Comparison of ENCODE assay signal across 23 mouse cellular contexts in genomic region chr11:59940645-59941044, GRCm38 (mm10). TPM values are rescaled to one million over a fixed set of nuclear protein-coding genes. Genes with fewer than 3 reads are reported as not detected.
DNase-seq lines count a peak whose midpoint lies in the region; ATAC-seq and TF ChIP-seq lines count a peak whose summit lies in the region.
"Had no signal": no experiment of that assay in that cellular context is flagged by ENCODE, and none has a peak within 500 bp of the region (broad histone marks: within the 10 kb centered on the region; RNA-seq: fewer than 3 reads in every experiment).

No protein-coding gene starts in this region.

- TF ChIP-seq POLR2A in heart, adult 2 months (IDR thresholded peaks at IDR 0.05; ENCODE audit: insufficient read depth, low read depth, low read length), result no peak
- peak; percentile 33; the same call in 1 of the 2 replicates for TF ChIP-seq POLR2A in testis, adult 2 months (IDR thresholded peaks at IDR 0.05; ENCODE audit: control insufficient read depth, low read depth, low read length)
- no peak for TF ChIP-seq POLR2A in small intestine, adult 2 months (IDR thresholded peaks at IDR 0.05; ENCODE audit: low read depth, low read length)

- no peaks in the 10 kb centered on the region for H3K9me3 ChIP-seq in liver, embryonic 14.5 days (ENCODE audit: control insufficient read depth, low read length)
- H3K9me3 ChIP-seq: embryonic facial prominence, embryonic 15.5 days; forebrain, embryonic 10.5 days; G1E; heart, embryonic 13.5 days had no signal

- no peak overlapping the region for H3K4me3 ChIP-seq in heart, adult 2 months
- H3K4me3 ChIP-seq in testis, adult 2 months (ENCODE audit: control insufficient read depth, low read depth, low read length), result no peak overlapping the region
- H3K4me3 ChIP-seq in liver, embryonic 14.5 days (ENCODE audit: insufficient read depth in 1 of 2, low read depth in 2 of 2, low read length in 2 of 2), result no peak overlapping the region
- no peak overlapping the region for H3K4me3 ChIP-seq in small intestine, adult 2 months (ENCODE audit: low read depth, low read length)
- H3K4me3 ChIP-seq: embryonic facial prominence, embryonic 15.5 days; erythroblast, embryonic 14.5 days; forebrain, embryonic 10.5 days; heart, embryonic 13.5 days had no signal

- H3K4me2 ChIP-seq in liver, embryonic 14.5 days (ENCODE audit: low read depth), result no peak overlapping the region
- H3K4me2 ChIP-seq: embryonic facial prominence, embryonic 15.5 days; heart, embryonic 13.5 days had no signal

- H3K36me3 ChIP-seq in heart, adult 2 months (ENCODE audit: control insufficient read depth, insufficient read depth, low read length), result no peaks in the 10 kb centered on the region
- H3K36me3 ChIP-seq in testis, adult 2 months (ENCODE audit: control insufficient read depth, insufficient read depth, low read length), result no peaks in the 10 kb centered on the region
- H3K36me3 ChIP-seq in liver, embryonic 14.5 days (replicated peaks; ENCODE audit: control insufficient read depth, insufficient read depth, low read depth), result no peaks in the 10 kb centered on the region
- no peaks in the 10 kb centered on the region for H3K36me3 ChIP-seq in small intestine, adult 2 months (ENCODE audit: control insufficient read depth, insufficient read depth, low read length)
- H3K36me3 ChIP-seq: embryonic facial prominence, embryonic 15.5 days; forebrain, embryonic 10.5 days; G1E; heart, embryonic 13.5 days had no signal

- H3K79me2 ChIP-seq in heart, adult 2 months (replicated peaks; ENCODE audit: control insufficient read depth, insufficient read depth, low read length), result no peaks in the 10 kb centered on the region

- intact Hi-C loops in heart, adult 2 months (cut with DNase I), result no loop called here

- TF ChIP-seq CTCF in heart, adult 2 months (IDR thresholded peaks at IDR 0.05), result no peak
- TF ChIP-seq CTCF in testis, adult 2 months (IDR thresholded peaks at IDR 0.05; ENCODE audit: control insufficient read depth, insufficient read depth, insufficient replicate concordance, low read depth, low read length), result no peak
- TF ChIP-seq CTCF in liver, embryonic 14.5 days (IDR thresholded peaks at IDR 0.05; ENCODE audit: low read depth), result no peak
- TF ChIP-seq CTCF in small intestine, adult 2 months (IDR thresholded peaks at IDR 0.05; ENCODE audit: extremely low read depth, insufficient read length, insufficient replicate concordance, low read depth, low read length), result no peak

- no peak for DNase-seq in heart, adult 2 months
- no peak for DNase-seq in heart, adult 9 months (ENCODE audit: low spot score in 2 of 2)
- no peak for DNase-seq in testis, postnatal 10 days (ENCODE audit: low spot score)
- DNase-seq in liver, embryonic 14.5 days (ENCODE audit: low read depth in 3 of 3, low spot score in 3 of 3), result no peak
- no peak for DNase-seq in right cerebral cortex, adult 2 months (ENCODE audit: low spot score in 2 of 2)
- DNase-seq in frontal cortex, adult 2 months (ENCODE audit: extremely low spot score in 1 of 2, low spot score in 1 of 2), result no peak
- DNase-seq: B cell, adult 2 months; cerebellum, adult 18-20 months; cerebellum, adult 9-11 months; cerebellum, postnatal 36 days; embryo, embryonic 11 days; gastrocnemius, postnatal 10 days; heart, postnatal 36 days had no signal

- 0 out of 2 replicates have a peak, but pooled peaks have one; percentile 37 for TF ChIP-seq EP300 in heart, adult 2 months (IDR thresholded peaks at IDR 0.05; ENCODE audit: insufficient read depth, low read depth, low read length)
- peak; percentile 31; the same call in 1 of the 2 replicates for TF ChIP-seq EP300 in liver, embryonic 14.5 days (IDR thresholded peaks at IDR 0.05; ENCODE audit: low read depth)

- peaks cover 4% of the 10 kb centered on the region for H3K4me1 ChIP-seq in heart, adult 2 months (ENCODE audit: control insufficient read depth, insufficient read depth, low read length)
- peaks cover 10% of the 10 kb centered on the region for H3K4me1 ChIP-seq in testis, adult 2 months (ENCODE audit: control insufficient read depth, insufficient read depth, low read length)
- H3K4me1 ChIP-seq in liver, embryonic 14.5 days (replicated peaks; ENCODE audit: control insufficient read depth in 2 of 2, insufficient read depth in 2 of 2, low read length in 1 of 2), result peaks cover 16 to 23% of the 10 kb centered on the region in 2 experiments
- peaks cover 33% of the 10 kb centered on the region for H3K4me1 ChIP-seq in small intestine, adult 2 months (ENCODE audit: control insufficient read depth, insufficient read depth, insufficient read length, low read length)
- H3K4me1 ChIP-seq: embryonic facial prominence, embryonic 15.5 days; forebrain, embryonic 10.5 days had no signal

- no peaks in the 10 kb centered on the region for H3K27me3 ChIP-seq in heart, adult 2 months (ENCODE audit: control insufficient read depth, insufficient read depth, low read length)
- H3K27me3 ChIP-seq in testis, adult 2 months (ENCODE audit: control insufficient read depth, insufficient read depth, low read length), result no peaks in the 10 kb centered on the region
- no peaks in the 10 kb centered on the region for H3K27me3 ChIP-seq in liver, embryonic 14.5 days (ENCODE audit: control insufficient read depth, insufficient read depth, low read length)
- H3K27me3 ChIP-seq in small intestine, adult 2 months (ENCODE audit: control insufficient read depth, insufficient read depth, low read length), result no peaks in the 10 kb centered on the region
- H3K27me3 ChIP-seq: embryonic facial prominence, embryonic 15.5 days; heart, embryonic 13.5 days had no signal

- peak; percentile 40; the same call in 1 of the 2 replicates for ATAC-seq in liver, embryonic 14.5 days (ENCODE audit: insufficient read depth)
- ATAC-seq: CD4-positive, CD25-positive, alpha-beta regulatory T cell, adult 4 months; forebrain, embryonic 14.5 days; hindbrain, embryonic 16.5 days had no signal

- 40% methylated on average over 3 of the region's 3 CpGs for WGBS in heart, adult 2 months
- 25% methylated on average over 3 of the region's 3 CpGs for WGBS in liver, embryonic 14.5 days (ENCODE audit: insufficient replicate concordance)
- WGBS in small intestine, adult 2 months, result 56% methylated on average over 3 of the region's 3 CpGs

- H3K27ac ChIP-seq in heart, adult 2 months, result no peak overlapping the region
- H3K27ac ChIP-seq in testis, adult 2 months (ENCODE audit: control insufficient read depth, insufficient read depth, low read depth, low read length), result peak overlapping the region; percentile 74
- H3K27ac ChIP-seq in liver, embryonic 14.5 days, result no peak overlapping the region
- peak overlapping the region; percentile 90 for H3K27ac ChIP-seq in small intestine, adult 2 months (ENCODE audit: insufficient read depth, low read depth, low read length)
- H3K27ac ChIP-seq: embryonic facial prominence, embryonic 15.5 days; forebrain, embryonic 10.5 days; heart, embryonic 13.5 days had no signal

- H3K9ac ChIP-seq in heart, adult 2 months (ENCODE audit: low read depth, low read length), result no peak overlapping the region
- H3K9ac ChIP-seq in liver, embryonic 14.5 days (replicated peaks), result no peak overlapping the region
- H3K9ac ChIP-seq: embryonic facial prominence, embryonic 15.5 days; heart, embryonic 13.5 days had no signal

RNA-seq across cellular contexts. Expression of gene Med9, which starts 7.4 kb away (rescaled TPM):
- 10 to 100 TPM; 24.0 to 25.5 TPM for total RNA-seq in heart, adult 2 months (2021)
- polyA plus RNA-seq in heart, adult 2 months (2012; rRNA removed), result 24.0 and 28.1 TPM in 2 replicates
- polyA plus RNA-seq in testis, adult 2 months (2012; rRNA removed), result 74.5 and 78.5 TPM in 2 replicates
- polyA plus RNA-seq in liver, embryonic 14.5 days (2012; rRNA removed), result 9.4 and 11.2 TPM in 2 replicates
- 15.9 and 18.0 TPM in 2 replicates for polyA plus RNA-seq in liver, embryonic 14.5 days (2014; fragmentation: Nextera tagmentation; extraction: Ambion mirVana)
- polyA plus RNA-seq in small intestine, adult 2 months (2012; rRNA removed), result 13.5 and 19.7 TPM in 2 replicates
- polyA plus RNA-seq in frontal cortex, adult 2 months (2012; rRNA removed), result 43.6 and 44.0 TPM in 2 replicates

RNA-seq across cellular contexts. Expression of gene Rasd1, which starts 24.1 kb away (rescaled TPM):
- total RNA-seq in heart, adult 2 months (2021), result 1 to 10 TPM; 5.7 to 6.6 TPM
- polyA plus RNA-seq in heart, adult 2 months (2012; rRNA removed), result 4.6 and 6.8 TPM in 2 replicates
- 7.8 and 8.9 TPM in 2 replicates for polyA plus RNA-seq in testis, adult 2 months (2012; rRNA removed)
- 0.37 and 0.43 TPM in 2 replicates for polyA plus RNA-seq in liver, embryonic 14.5 days (2012; rRNA removed)
- 0.52 and 0.69 TPM in 2 replicates for polyA plus RNA-seq in liver, embryonic 14.5 days (2014; fragmentation: Nextera tagmentation; extraction: Ambion mirVana)
- polyA plus RNA-seq in small intestine, adult 2 months (2012; rRNA removed), result 0.53 and 1.1 TPM in 2 replicates
- 3.0 and 4.4 TPM in 2 replicates for polyA plus RNA-seq in frontal cortex, adult 2 months (2012; rRNA removed)
- polyA plus RNA-seq: erythroblast, embryonic 14.5 days; G1E had no signal

Comparison
In these comparisons a context has a peak if more than half of its experiments do, and no peak if none do; other contexts are left out.
1. H3K27ac ChIP-seq: peak in testis, adult 2 months (single experiment) and small intestine, adult 2 months (single experiment); none in heart, adult 2 months (single experiment) and liver, embryonic 14.5 days (single experiment).